Mouse (Mus musculus) embryonic facial prominence, embryonic 15.5 days (tissue): ENCODE results near the gene Fam19a2. TPM values are rescaled to one million over a fixed set of nuclear protein-coding genes. Genes with fewer than 3 reads are reported as not detected.

Experiments
- ATAC-seq: fragments of 200-750 bp; cut with Nextera tagmentation; 2 replicates; pipeline ENCODE4 v1.8.0; 2017; ENCODE audit warnings: low read depth, moderate TSS enrichment; ENCODE audit not compliant: insufficient number of reproducible peaks, low FRiP score, low TSS enrichment
- H3K27ac ChIP-seq: fragments of 300-500 bp; sonication (generic); replicated peaks from 2 replicates; pipeline ENCODE4 v1.5.1; 2015; ENCODE audit warnings: mild to moderate bottlenecking, inconsistent platforms
- H3K27me3 ChIP-seq: fragments of 300-500 bp; sonication (generic); 2 replicates; pipeline ENCODE4 v1.6.1; 2015; ENCODE audit warnings: inconsistent platforms
- H3K36me3 ChIP-seq: fragments of 300-500 bp; sonication (generic); 2 replicates; pipeline ENCODE4 v1.6.1; 2015; ENCODE audit warnings: mild to moderate bottlenecking, inconsistent platforms
- H3K4me1 ChIP-seq: fragments of 300-500 bp; sonication (generic); 2 replicates; pipeline ENCODE4 v1.6.1; 2015; ENCODE audit warnings: inconsistent platforms
- H3K4me2 ChIP-seq: fragments of 300-500 bp; sonication (generic); replicated peaks from 2 replicates; pipeline ENCODE4 v1.6.1; 2015; ENCODE audit warnings: mild to moderate bottlenecking, inconsistent platforms
- H3K4me3 ChIP-seq: fragments of 300-500 bp; sonication (generic); replicated peaks from 2 replicates; pipeline ENCODE4 v1.5.1; 2015; ENCODE audit warnings: mild to moderate bottlenecking, inconsistent platforms
- H3K9ac ChIP-seq: fragments of 300-500 bp; sonication (generic); 2 replicates; pipeline ENCODE4 v1.6.1; 2015; ENCODE audit warnings: inconsistent platforms
- H3K9me3 ChIP-seq: fragments of 300-500 bp; sonication (generic); replicated peaks from 2 replicates; pipeline ENCODE4 v1.6.1; 2016; ENCODE audit warnings: inconsistent platforms
- WGBS: fragments of 180-500 bp; shearing (Covaris S2); methylation state at CpG from one replicate; pipeline ENCODE4 v1.1.7; 2015; 5-methylcytosine and 5-hydroxymethylcytosine counted together
- polyA plus RNA-seq: library from polyadenylated mRNA; unstranded; fragments of >200 nt; fragmentation: Nextera tagmentation; extraction: Ambion mirVana; gene quantifications from 2 replicates; pipeline ENCODE4 v1.2.1, GENCODE M21; 2015

The Fam19a2 gene
- polyA plus RNA-seq, 1 experiment from 2014 or later: 4.1 TPM

- Histone ChIP-seq H3K9ac (no peak overlapping the region), H3K4me2 (no peak overlapping the region), H3K4me3 (no peak overlapping the region), H3K9me3 (no peaks in the 10 kb centered on the region), H3K27me3 (no peaks in the 10 kb centered on the region), H3K4me1 (no peaks in the 10 kb centered on the region), H3K36me3 (no peaks in the 10 kb centered on the region), H3K27ac (no peak overlapping the region)
- ATAC-seq: no peak
These were observed 407.4 kb downstream of the Fam19a2 start for GRCm38 (mm10) chr10:123671208-123671607.

GRCm38 (mm10) chr10:123678284-123678864 is 414.6 kb downstream of the Fam19a2 start:
- no peak overlapping the region for H3K27ac ChIP-seq
- H3K9ac ChIP-seq: no peak overlapping the region
- H3K4me1 ChIP-seq: no peaks in the 10 kb centered on the region
- H3K9me3 ChIP-seq: no peaks in the 10 kb centered on the region
- no peak for ATAC-seq
- H3K4me2 ChIP-seq: no peak overlapping the region
- H3K27me3 ChIP-seq: no peaks in the 10 kb centered on the region
- no peak overlapping the region for H3K4me3 ChIP-seq
- 19% methylated on average over 7 of the region's 7 CpGs for WGBS
- no peaks in the 10 kb centered on the region for H3K36me3 ChIP-seq

- no peak for ATAC-seq
- 29% methylated on average over 9 of the region's 9 CpGs for WGBS
These were observed 419.0 kb downstream of the Fam19a2 start for GRCm38 (mm10) chr10:123682718-123683255.

GRCm38 (mm10) chr10:123692186-123692925 is 428.6 kb downstream of the Fam19a2 start:
- H3K4me3 ChIP-seq: no peak overlapping the region
- no peak overlapping the region for H3K9ac ChIP-seq
- no peaks in the 10 kb centered on the region for H3K36me3 ChIP-seq
- no peaks in the 10 kb centered on the region for H3K4me1 ChIP-seq
- no peak overlapping the region for H3K4me2 ChIP-seq
- no peak overlapping the region for H3K27ac ChIP-seq
- H3K27me3 ChIP-seq: no peaks in the 10 kb centered on the region
- WGBS: 69% methylated on average over 8 of the region's 8 CpGs
- ATAC-seq: no peak
- no peaks in the 10 kb centered on the region for H3K9me3 ChIP-seq

More at GRCm38 (mm10) chr10:123682718-123683255, 419.0 kb downstream of the Fam19a2 start:
- Histone ChIP-seq H3K4me1 (no peaks in the 10 kb centered on the region), H3K36me3 (no peaks in the 10 kb centered on the region), H3K4me2 (no peak overlapping the region), H3K9me3 (no peaks in the 10 kb centered on the region), H3K9ac (no peak overlapping the region), H3K27me3 (no peaks in the 10 kb centered on the region), H3K27ac (no peak overlapping the region), H3K4me3 (no peak overlapping the region)

- Histone ChIP-seq H3K4me1 (no peaks in the 10 kb centered on the region), H3K36me3 (no peaks in the 10 kb centered on the region), H3K4me2 (no peak overlapping the region), H3K27me3 (no peaks in the 10 kb centered on the region), H3K4me3 (no peak overlapping the region), H3K9me3 (no peaks in the 10 kb centered on the region), H3K27ac (no peak overlapping the region), H3K9ac (no peak overlapping the region)
- no peak for ATAC-seq
- WGBS: 76% methylated on average over 4 of the region's 4 CpGs
These were observed 429.1 kb downstream of the Fam19a2 start for GRCm38 (mm10) chr10:123692926-123693224.

GRCm38 (mm10) chr10:123702595-123702994 is 438.8 kb downstream of the Fam19a2 start:
- H3K4me2 ChIP-seq: no peak overlapping the region
- WGBS: 87% methylated on average over 4 of the region's 4 CpGs
- H3K4me3 ChIP-seq: no peak overlapping the region
- no peaks in the 10 kb centered on the region for H3K27me3 ChIP-seq
- H3K4me1 ChIP-seq: no peaks in the 10 kb centered on the region
- no peak overlapping the region for H3K9ac ChIP-seq
- ATAC-seq: no peak
- H3K27ac ChIP-seq: no peak overlapping the region
- no peaks in the 10 kb centered on the region for H3K9me3 ChIP-seq
- H3K36me3 ChIP-seq: no peaks in the 10 kb centered on the region

- H3K9ac ChIP-seq: no peak overlapping the region
- H3K4me2 ChIP-seq: no peak overlapping the region
- H3K4me3 ChIP-seq: no peak overlapping the region
- H3K9me3 ChIP-seq: no peaks in the 10 kb centered on the region
- H3K36me3 ChIP-seq: no peaks in the 10 kb centered on the region
- WGBS: 86% methylated on average over 3 of the region's 3 CpGs
- H3K4me1 ChIP-seq: no peaks in the 10 kb centered on the region
- H3K27me3 ChIP-seq: no peaks in the 10 kb centered on the region
- ATAC-seq: no peak
- H3K27ac ChIP-seq: no peak overlapping the region
These were observed 443.2 kb downstream of the Fam19a2 start for GRCm38 (mm10) chr10:123707026-123707425.

GRCm38 (mm10) chr10:123710738-123711137 is 446.9 kb downstream of the Fam19a2 start:
- 82% methylated on average over 2 of the region's 2 CpGs for WGBS
- no peaks in the 10 kb centered on the region for H3K27me3 ChIP-seq
- ATAC-seq: no peak

GRCm38 (mm10) chr10:123721952-123722460 is 458.2 kb downstream of the Fam19a2 start:
- no peak for ATAC-seq
- Histone ChIP-seq H3K4me1 (no peaks in the 10 kb centered on the region), H3K36me3 (no peaks in the 10 kb centered on the region), H3K4me2 (no peak overlapping the region), H3K4me3 (no peak overlapping the region), H3K9ac (no peak overlapping the region), H3K27me3 (no peaks in the 10 kb centered on the region), H3K9me3 (no peaks in the 10 kb centered on the region), H3K27ac (no peak overlapping the region)
- WGBS: 66% methylated on average over 2 of the region's 2 CpGs

More at GRCm38 (mm10) chr10:123710738-123711137, 446.9 kb downstream of the Fam19a2 start:
- Histone ChIP-seq H3K4me3 (no peak overlapping the region), H3K9ac (no peak overlapping the region), H3K27ac (no peak overlapping the region), H3K9me3 (no peaks in the 10 kb centered on the region), H3K36me3 (no peaks in the 10 kb centered on the region), H3K4me2 (no peak overlapping the region), H3K4me1 (no peaks in the 10 kb centered on the region)

- Histone ChIP-seq H3K36me3 (no peaks in the 10 kb centered on the region), H3K4me1 (no peaks in the 10 kb centered on the region), H3K9ac (no peak overlapping the region), H3K9me3 (no peaks in the 10 kb centered on the region), H3K27ac (no peak overlapping the region), H3K4me2 (no peak overlapping the region), H3K4me3 (no peak overlapping the region), H3K27me3 (no peaks in the 10 kb centered on the region)
- no peak for ATAC-seq
These were observed 459.8 kb downstream of the Fam19a2 start for GRCm38 (mm10) chr10:123723641-123724040.

GRCm38 (mm10) chr10:123748317-123748716 is 484.5 kb downstream of the Fam19a2 start:
- Histone ChIP-seq H3K4me1 (no peaks in the 10 kb centered on the region), H3K9ac (no peak overlapping the region), H3K27me3 (no peaks in the 10 kb centered on the region), H3K27ac (no peak overlapping the region), H3K4me3 (no peak overlapping the region), H3K9me3 (no peaks in the 10 kb centered on the region), H3K4me2 (no peak overlapping the region), H3K36me3 (no peaks in the 10 kb centered on the region)
- ATAC-seq: no peak
- WGBS: 51% methylated on average over 1 of the region's 1 CpGs
